Mouse (Mus musculus): ENCODE results near the gene Vstm2l. TPM values are rescaled to one million over a fixed set of nuclear protein-coding genes. Genes with fewer than 3 reads are reported as not detected.

Vstm2l gene
- polyA plus RNA-seq (2015; fragmentation: Nextera tagmentation; extraction: Ambion mirVana), result 0.40 and 0.74 TPM in 2 replicates

- ATAC-seq (replicated peaks; ENCODE audit: low FRiP score), result peak; percentile 31; the same call in 1 of the 2 replicates
- peaks cover 60% of the 10 kb centered on the region for H3K27me3 ChIP-seq
- WGBS, result 2% methylated on average over 62 of the region's 62 CpGs
- H3K9ac ChIP-seq, result no peak within 1 kb of the TSS
- H3K4me3 ChIP-seq (replicated peaks), result peak within 1 kb of the TSS; percentile 41
- H3K27ac ChIP-seq, result no peak within 1 kb of the TSS
- H3K4me1 ChIP-seq, result peaks cover 11% of the 10 kb centered on the region
- no peaks in the 10 kb centered on the region for H3K9me3 ChIP-seq (replicated peaks)
- H3K4me2 ChIP-seq, result peak within 1 kb of the TSS; percentile 68
- H3K36me3 ChIP-seq, result no peaks in the 10 kb centered on the region
Measured at GRCm38 (mm10) chr2:157914105-157914764, at the start of gene Vstm2l. TSS of gene Vstm2l (plus strand) at chr2:157914653.

GRCm38 (mm10) chr2:157867126-157867525, 47.3 kb upstream of the Vstm2l start:
- H3K27me3 ChIP-seq, result no peaks in the 10 kb centered on the region
- no peak overlapping the region for H3K9ac ChIP-seq
- H3K4me3 ChIP-seq (replicated peaks), result no peak overlapping the region
- H3K4me2 ChIP-seq, result no peak overlapping the region
- no peak overlapping the region for H3K27ac ChIP-seq
- no peak for ATAC-seq (replicated peaks; ENCODE audit: low FRiP score)
- WGBS, result 91% methylated on average over 3 of the region's 3 CpGs
- H3K9me3 ChIP-seq (replicated peaks), result no peaks in the 10 kb centered on the region
- peaks cover 9% of the 10 kb centered on the region for H3K36me3 ChIP-seq
- H3K4me1 ChIP-seq, result 0 out of 2 replicates have a peak, but pooled peaks cover 5% of the 10 kb centered on the region

- no peaks in the 10 kb centered on the region for H3K9me3 ChIP-seq (replicated peaks)
- WGBS, result 48% methylated on average over 6 of the region's 6 CpGs
- H3K4me1 ChIP-seq, result 0 out of 2 replicates have a peak, but pooled peaks cover 5% of the 10 kb centered on the region
- H3K4me2 ChIP-seq, result no peak overlapping the region
- ATAC-seq (replicated peaks; ENCODE audit: low FRiP score), result no peak
- H3K9ac ChIP-seq, result no peak overlapping the region
- H3K36me3 ChIP-seq, result peaks cover 14% of the 10 kb centered on the region
- no peak overlapping the region for H3K4me3 ChIP-seq (replicated peaks)
- H3K27me3 ChIP-seq, result no peaks in the 10 kb centered on the region
- H3K27ac ChIP-seq, result no peak overlapping the region
Measured at GRCm38 (mm10) chr2:157870247-157870646, 44.2 kb upstream of the Vstm2l start.

GRCm38 (mm10) chr2:157873223-157873622, 41.2 kb upstream of the Vstm2l start:
- Histone ChIP-seq H3K27me3 (no peaks in the 10 kb centered on the region), H3K4me3 (replicated peaks) (no peak overlapping the region), H3K36me3 (peaks cover 14% of the 10 kb centered on the region), H3K4me2 (no peak overlapping the region), H3K9me3 (replicated peaks) (no peaks in the 10 kb centered on the region), H3K27ac (no peak overlapping the region), H3K4me1 (0 out of 2 replicates have a peak, but pooled peaks cover 5% of the 10 kb centered on the region), H3K9ac (no peak overlapping the region)
- ATAC-seq (replicated peaks; ENCODE audit: low FRiP score), result no peak
- WGBS, result 72% methylated on average over 6 of the region's 6 CpGs

- 71% methylated on average over 1 of the region's 1 CpGs for WGBS
- no peak overlapping the region for H3K27ac ChIP-seq
- no peak for ATAC-seq (replicated peaks; ENCODE audit: low FRiP score)
Measured at GRCm38 (mm10) chr2:157873691-157874090, 40.8 kb upstream of the Vstm2l start.

GRCm38 (mm10) chr2:157875111-157875510, 39.3 kb upstream of the Vstm2l start:
- ATAC-seq (replicated peaks; ENCODE audit: low FRiP score), result no peak
- Histone ChIP-seq H3K9ac (no peak overlapping the region), H3K27me3 (no peaks in the 10 kb centered on the region), H3K4me3 (replicated peaks) (no peak overlapping the region), H3K9me3 (replicated peaks) (no peaks in the 10 kb centered on the region), H3K4me2 (no peak overlapping the region), H3K36me3 (peaks cover 14% of the 10 kb centered on the region), H3K27ac (no peak overlapping the region), H3K4me1 (0 out of 2 replicates have a peak, but pooled peaks cover 2% of the 10 kb centered on the region)
- WGBS, result 70% methylated on average over 8 of the region's 8 CpGs

More at GRCm38 (mm10) chr2:157873691-157874090, 40.8 kb upstream of the Vstm2l start:
- Histone ChIP-seq H3K4me1 (0 out of 2 replicates have a peak, but pooled peaks cover 5% of the 10 kb centered on the region), H3K4me3 (replicated peaks) (no peak overlapping the region), H3K9ac (no peak overlapping the region), H3K36me3 (peaks cover 14% of the 10 kb centered on the region), H3K27me3 (no peaks in the 10 kb centered on the region), H3K4me2 (no peak overlapping the region), H3K9me3 (replicated peaks) (no peaks in the 10 kb centered on the region)

- Histone ChIP-seq H3K9me3 (replicated peaks) (no peaks in the 10 kb centered on the region), H3K9ac (no peak overlapping the region), H3K4me1 (no peaks in the 10 kb centered on the region), H3K4me3 (replicated peaks) (no peak overlapping the region), H3K27me3 (no peaks in the 10 kb centered on the region), H3K4me2 (no peak overlapping the region), H3K27ac (no peak overlapping the region), H3K36me3 (peaks cover 3% of the 10 kb centered on the region; the same call in 1 of the 2 replicates)
- ATAC-seq (replicated peaks; ENCODE audit: low FRiP score), result no peak
- 88% methylated on average over 3 of the region's 3 CpGs for WGBS
Measured at GRCm38 (mm10) chr2:157877394-157877793, 37.1 kb upstream of the Vstm2l start.

GRCm38 (mm10) chr2:157877967-157878366, 36.5 kb upstream of the Vstm2l start:
- 69% methylated on average over 5 of the region's 5 CpGs for WGBS

GRCm38 (mm10) chr2:157881939-157882338, 32.5 kb upstream of the Vstm2l start:
- no peaks in the 10 kb centered on the region for H3K9me3 ChIP-seq (replicated peaks)
- H3K4me2 ChIP-seq, result no peak overlapping the region
- H3K9ac ChIP-seq, result no peak overlapping the region
- no peak overlapping the region for H3K27ac ChIP-seq
- no peak for ATAC-seq (replicated peaks; ENCODE audit: low FRiP score)
- WGBS, result 39% methylated on average over 11 of the region's 11 CpGs
- peaks cover 8% of the 10 kb centered on the region for H3K4me1 ChIP-seq
- H3K27me3 ChIP-seq, result no peaks in the 10 kb centered on the region
- no peak overlapping the region for H3K4me3 ChIP-seq (replicated peaks)
- peaks cover 22% of the 10 kb centered on the region for H3K36me3 ChIP-seq

More at GRCm38 (mm10) chr2:157877967-157878366, 36.5 kb upstream of the Vstm2l start:
- Histone ChIP-seq H3K9me3 (replicated peaks) (no peaks in the 10 kb centered on the region), H3K9ac (no peak overlapping the region), H3K36me3 (no peaks in the 10 kb centered on the region), H3K4me3 (replicated peaks) (no peak overlapping the region), H3K27me3 (no peaks in the 10 kb centered on the region), H3K4me2 (no peak overlapping the region), H3K27ac (no peak overlapping the region), H3K4me1 (no peaks in the 10 kb centered on the region)
- ATAC-seq (replicated peaks; ENCODE audit: low FRiP score), result no peak

GRCm38 (mm10) chr2:157887275-157888025, 27.0 kb upstream of the Vstm2l start:
- H3K36me3 ChIP-seq, result peaks cover 22% of the 10 kb centered on the region
- H3K4me1 ChIP-seq, result peaks cover 39% of the 10 kb centered on the region
- 25% methylated on average over 10 of the region's 10 CpGs for WGBS
- peak overlapping the region; percentile 32; the same call in 1 of the 2 replicates for H3K27ac ChIP-seq
- no peak overlapping the region for H3K4me3 ChIP-seq (replicated peaks)
- no peaks in the 10 kb centered on the region for H3K9me3 ChIP-seq (replicated peaks)
- no peak overlapping the region for H3K4me2 ChIP-seq
- H3K9ac ChIP-seq, result no peak overlapping the region
- H3K27me3 ChIP-seq, result no peaks in the 10 kb centered on the region
- ATAC-seq (replicated peaks; ENCODE audit: low FRiP score), result peak; percentile 38; the same call in 1 of the 2 replicates

- ATAC-seq (replicated peaks; ENCODE audit: low FRiP score), result no peak
- H3K36me3 ChIP-seq, result no peaks in the 10 kb centered on the region
- peaks cover 34% of the 10 kb centered on the region for H3K4me1 ChIP-seq
- no peak overlapping the region for H3K27ac ChIP-seq
- H3K9ac ChIP-seq, result no peak overlapping the region
- 68% methylated on average over 6 of the region's 6 CpGs for WGBS
- H3K27me3 ChIP-seq, result no peaks in the 10 kb centered on the region
- no peaks in the 10 kb centered on the region for H3K9me3 ChIP-seq (replicated peaks)
- H3K4me3 ChIP-seq (replicated peaks), result no peak overlapping the region
- no peak overlapping the region for H3K4me2 ChIP-seq
Measured at GRCm38 (mm10) chr2:157891166-157891565, 23.3 kb upstream of the Vstm2l start.

GRCm38 (mm10) chr2:157897131-157897530, 17.3 kb upstream of the Vstm2l start:
- Histone ChIP-seq H3K27ac (no peak overlapping the region), H3K4me1 (no peaks in the 10 kb centered on the region), H3K4me2 (no peak overlapping the region), H3K4me3 (replicated peaks) (no peak overlapping the region), H3K9ac (no peak overlapping the region), H3K9me3 (replicated peaks) (no peaks in the 10 kb centered on the region), H3K36me3 (no peaks in the 10 kb centered on the region), H3K27me3 (peaks cover 6% of the 10 kb centered on the region; the same call in 1 of the 2 replicates)
- ATAC-seq (replicated peaks; ENCODE audit: low FRiP score), result no peak; the same call in 1 of the 2 replicates
- WGBS, result 79% methylated on average over 4 of the region's 4 CpGs
